Mouse (Mus musculus) kidney, adult 2 months (tissue): Measurements from ENCODE around the gene Ep400. TPM values are rescaled to one million over a fixed set of nuclear protein-coding genes. Genes with fewer than 3 reads are reported as not detected.

Experiments
- DNase-seq: peaks from one replicate; pipeline ENCODE4 v3.0.0; 2021
- H3K27ac ChIP-seq: fragments of 200-500 bp; 2 replicates; pipeline ENCODE4 v1.5.1; 2012; ENCODE audit warnings: low read depth, low read length, control low read depth, inconsistent platforms; ENCODE audit not compliant: insufficient read depth
- H3K27me3 ChIP-seq: fragments of 200-500 bp; replicated peaks from 2 replicates; pipeline ENCODE4 v1.6.1; 2012; ENCODE audit warnings: mild to moderate bottlenecking, moderate library complexity, low read length, inconsistent platforms; ENCODE audit not compliant: control insufficient read depth, insufficient read depth
- H3K36me3 ChIP-seq: fragments of 200-500 bp; 2 replicates; pipeline ENCODE4 v1.6.1; 2012; ENCODE audit warnings: mild to moderate bottlenecking, moderate library complexity, low read length, inconsistent platforms; ENCODE audit not compliant: control insufficient read depth, insufficient read depth
- H3K4me1 ChIP-seq: fragments of 200-500 bp; 2 replicates; pipeline ENCODE4 v1.6.1; 2011; ENCODE audit warnings: low read length; ENCODE audit not compliant: control insufficient read depth, insufficient read depth
- H3K4me3 ChIP-seq: fragments of 200-500 bp; 2 replicates; pipeline ENCODE4 v1.5.1; 2011; ENCODE audit warnings: mild to moderate bottlenecking, low read depth, low read length, control low read depth; ENCODE audit not compliant: insufficient read depth
- CTCF ChIP-seq: fragments of 200-500 bp; conservative IDR thresholded peaks from 2 replicates; pipeline ENCODE4 v1.5.1; 2011; ENCODE audit warnings: low read depth, mild to moderate bottlenecking, control low read depth, low read length, moderate library complexity, mixed read lengths; ENCODE audit not compliant: insufficient read depth, insufficient read length
- POLR2A ChIP-seq: fragments of 200-500 bp; IDR thresholded peaks from one replicate; pipeline ENCODE4 v1.6.1; 2011; ENCODE audit warnings: low read depth, low read length, control low read depth
- WGBS: fragments of 180-500 bp; shearing (Covaris S2); methylation state at CpG from one replicate; pipeline ENCODE4 v1.1.7; 2018; 5-methylcytosine and 5-hydroxymethylcytosine counted together
- polyA plus RNA-seq: library from polyadenylated mRNA; depleted of rRNA; stranded (reverse); fragments of >200 nt; gene quantifications from 2 replicates; pipeline ENCODE4 v1.2.3, GENCODE M21; 2012

Gene Ep400
- polyA plus RNA-seq, 1 experiment: 28.2 TPM

GRCm38 (mm10) chr5:110786081-110786835 lies 15.7 kb upstream of the Ep400 start:
- Histone ChIP-seq H3K27me3 (no peaks in the 10 kb centered on the region), H3K36me3 (peaks cover 2% of the 10 kb centered on the region; the same call in 1 of the 2 replicates), H3K27ac (no peak overlapping the region), H3K4me3 (no peak overlapping the region), H3K4me1 (no peaks in the 10 kb centered on the region)
- WGBS: 87% methylated on average over 11 of the region's 11 CpGs
- no peak for DNase-seq
- peak; percentile 52 for TF ChIP-seq CTCF
- no peak for TF ChIP-seq POLR2A

- H3K27me3 ChIP-seq: no peaks in the 10 kb centered on the region
- no peaks in the 10 kb centered on the region for H3K36me3 ChIP-seq
- no peak overlapping the region for H3K4me3 ChIP-seq
- no peak overlapping the region for H3K27ac ChIP-seq
- TF ChIP-seq POLR2A (no peak), CTCF (no peak)
- DNase-seq: no peak
- 60% methylated on average over 8 of the region's 8 CpGs for WGBS
- H3K4me1 ChIP-seq: peaks cover 3% of the 10 kb centered on the region; the same call in 1 of the 2 replicates
These were observed 12.6 kb upstream of the Ep400 start for GRCm38 (mm10) chr5:110783150-110783549.

GRCm38 (mm10) chr5:110781529-110782238 lies 11.2 kb upstream of the Ep400 start:
- no peaks in the 10 kb centered on the region for H3K27me3 ChIP-seq
- no peak overlapping the region for H3K4me3 ChIP-seq
- H3K27ac ChIP-seq: no peak overlapping the region
- no peaks in the 10 kb centered on the region for H3K36me3 ChIP-seq
- 77% methylated on average over 7 of the region's 7 CpGs for WGBS
- TF ChIP-seq CTCF: no peak
- TF ChIP-seq POLR2A: no peak
- DNase-seq: no peak
- peaks cover 3% of the 10 kb centered on the region; the same call in 1 of the 2 replicates for H3K4me1 ChIP-seq

- no peaks in the 10 kb centered on the region for H3K36me3 ChIP-seq
- H3K4me1 ChIP-seq: peaks cover 3% of the 10 kb centered on the region; the same call in 1 of the 2 replicates
- peak overlapping the region; percentile 64 for H3K4me3 ChIP-seq
- 41% methylated on average over 10 of the region's 10 CpGs for WGBS
- H3K27ac ChIP-seq: peak overlapping the region; percentile 26; the same call in 1 of the 2 replicates
- TF ChIP-seq CTCF (no peak), POLR2A (no peak)
- DNase-seq: no peak
- no peaks in the 10 kb centered on the region for H3K27me3 ChIP-seq
These were observed 10.4 kb upstream of the Ep400 start for GRCm38 (mm10) chr5:110780761-110781528.

- under 1% methylated on average over 57 of the region's 57 CpGs for WGBS
- Histone ChIP-seq H3K27me3 (no peaks in the 10 kb centered on the region), H3K4me1 (peaks cover 3% of the 10 kb centered on the region; the same call in 1 of the 2 replicates), H3K4me3 (peak within 1 kb of the TSS; percentile 64), H3K36me3 (no peaks in the 10 kb centered on the region), H3K27ac (peak within 1 kb of the TSS; percentile 26; the same call in 1 of the 2 replicates)
- TF ChIP-seq POLR2A (no peak), CTCF (0 out of 2 replicates have a peak, but pooled peaks have one; percentile 3)
- peak; percentile 97 for DNase-seq
These were observed 9.7 kb upstream of the Ep400 start, which contains the start of gene Pus1 for GRCm38 (mm10) chr5:110779998-110780760. Gene Pus1, minus strand, starts transcription at chr5:110780659.

- H3K27me3 ChIP-seq: no peaks in the 10 kb centered on the region
- TF ChIP-seq CTCF (no peak), POLR2A (no peak)
- no peaks in the 10 kb centered on the region for H3K36me3 ChIP-seq
- peaks cover 3% of the 10 kb centered on the region; the same call in 1 of the 2 replicates for H3K4me1 ChIP-seq
- no peak overlapping the region for H3K27ac ChIP-seq
- WGBS: 15% methylated on average over 15 of the region's 15 CpGs
- H3K4me3 ChIP-seq: peak overlapping the region; percentile 64
- no peak for DNase-seq
These were observed 8.9 kb upstream of the Ep400 start for GRCm38 (mm10) chr5:110779276-110779997.
